Mouse (Mus musculus) C2C12 (cell line): ENCODE results near the gene Agap3.

Experiments used
- CEBPB ChIP-seq: IDR thresholded peaks from one replicate; pipeline ENCODE4 v1.6.1; 2011; ENCODE audit warnings: low read depth, mild to moderate bottlenecking, control low read depth, moderate library complexity
- CTCF ChIP-seq: IDR thresholded peaks from one replicate; pipeline ENCODE4 v1.5.1; 2011; ENCODE audit not compliant: control insufficient read depth, insufficient read depth, insufficient read length
- MYOD1 ChIP-seq: IDR thresholded peaks from one replicate; pipeline ENCODE4 v1.6.1; 2011; ENCODE audit warnings: low read depth; ENCODE audit not compliant: control insufficient read depth, insufficient read length
- USF1 ChIP-seq: IDR thresholded peaks from one replicate; pipeline ENCODE4 v1.6.1; 2011; ENCODE audit warnings: low read depth, mild to moderate bottlenecking, control low read depth, moderate library complexity

- TF ChIP-seq CTCF, result no peak
- TF ChIP-seq CEBPB, result no peak
- TF ChIP-seq MYOD1, result no peak
- TF ChIP-seq USF1, result no peak
Observed at GRCm38 (mm10) chr5:24533391-24533790, 81.4 kb downstream of the Agap3 start.
